Mouse (Mus musculus) common myeloid progenitor, adult 5-6 weeks (primary cell): ENCODE measurements around the gene Arap1. TPM values are rescaled to one million over a fixed set of nuclear protein-coding genes. Genes with fewer than 3 reads are reported as not detected.

Source experiments
- ATAC-seq: replicated peaks from 2 replicates; pipeline ENCODE4 v1.8.0; 2016; ENCODE audit warnings: low read depth, mild to moderate bottlenecking, moderate TSS enrichment, inconsistent platforms; ENCODE audit not compliant: poor library complexity, severe bottlenecking
- total RNA-seq: library from RNA; stranded (forward); fragments of 200-1000, 187-1606 nt; gene quantifications from 2 replicates; pipeline ENCODE4 v1.2.3, GENCODE M21; 2017

The Arap1 gene
- total RNA-seq, result 97.4 and 98.9 TPM in 2 replicates

DNA sequence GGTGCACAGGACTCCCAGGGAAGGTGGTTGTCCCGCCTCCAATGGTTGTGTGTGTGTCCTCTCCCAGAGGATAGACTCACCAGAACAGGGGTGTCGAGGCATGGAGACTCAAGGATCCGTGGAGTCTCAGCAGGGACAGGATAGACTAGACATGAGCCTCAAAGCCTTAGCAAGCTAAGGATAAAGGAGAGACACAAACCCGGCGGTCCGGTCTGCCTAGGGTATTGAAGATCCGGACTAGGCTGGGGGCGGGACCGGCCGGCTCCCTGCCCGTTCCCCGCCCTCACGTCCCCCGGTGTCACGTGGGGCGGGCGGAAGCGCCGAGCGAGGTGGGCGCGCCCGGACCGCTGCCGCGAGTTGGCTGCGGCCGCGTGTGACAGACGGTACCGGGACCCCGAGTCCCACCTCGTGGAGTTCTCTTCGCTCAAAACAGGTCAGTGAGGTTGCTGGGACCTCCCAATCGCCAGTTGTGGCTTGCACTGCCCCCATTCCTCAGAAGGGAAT, at the start of gene Arap1:
Gene Arap1 (plus strand): TSS at position 301 of the 504 bp plus-strand sequence.
- ATAC-seq, result peak; percentile 62

DNA sequence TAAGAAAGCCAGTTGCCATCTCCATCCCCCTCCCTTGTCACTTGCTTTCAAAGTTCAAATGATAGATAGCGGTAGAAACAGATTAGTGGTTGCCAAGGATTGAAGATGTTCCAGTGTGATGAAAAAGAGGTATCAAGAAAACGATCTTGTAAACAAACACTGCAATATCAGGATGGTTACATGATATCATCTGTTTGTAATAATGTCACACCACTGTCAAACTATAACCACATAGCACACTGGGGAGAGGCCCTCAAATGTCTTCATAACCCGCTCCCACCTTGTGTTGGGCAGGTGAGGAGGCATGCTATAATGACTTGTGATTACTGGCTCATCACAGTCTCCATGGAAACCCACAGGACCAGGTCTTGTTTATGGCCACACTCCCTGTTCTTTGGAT, 49.5 kb upstream of the Arap1 start:
- no peak for ATAC-seq

DNA sequence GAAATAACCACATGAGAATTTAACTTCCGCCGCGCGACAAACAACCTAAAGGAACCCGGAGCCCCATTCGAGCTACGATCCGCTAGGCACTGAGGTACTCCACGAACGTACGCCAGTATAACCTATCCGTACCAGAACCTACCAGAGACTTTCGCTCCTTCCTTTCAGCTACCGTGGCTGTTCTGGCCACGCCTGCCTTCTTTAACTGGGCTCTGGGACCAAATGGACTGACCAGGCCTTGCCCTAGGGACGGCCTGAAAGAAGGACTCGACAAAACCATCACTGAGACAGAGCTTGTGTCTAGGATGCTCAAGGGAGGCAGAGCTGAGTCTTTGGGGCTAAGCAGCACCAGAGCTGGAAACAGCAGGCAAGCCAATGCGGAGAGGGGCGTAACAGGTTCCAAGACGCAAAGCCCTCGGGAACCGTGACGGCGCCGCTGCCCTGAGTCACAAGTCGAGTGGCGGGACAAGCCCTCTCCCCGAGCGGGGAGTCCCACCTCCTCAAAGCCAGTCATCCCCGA, 46.4 kb upstream of the Arap1 start:
- ATAC-seq, result peak; percentile 30

DNA sequence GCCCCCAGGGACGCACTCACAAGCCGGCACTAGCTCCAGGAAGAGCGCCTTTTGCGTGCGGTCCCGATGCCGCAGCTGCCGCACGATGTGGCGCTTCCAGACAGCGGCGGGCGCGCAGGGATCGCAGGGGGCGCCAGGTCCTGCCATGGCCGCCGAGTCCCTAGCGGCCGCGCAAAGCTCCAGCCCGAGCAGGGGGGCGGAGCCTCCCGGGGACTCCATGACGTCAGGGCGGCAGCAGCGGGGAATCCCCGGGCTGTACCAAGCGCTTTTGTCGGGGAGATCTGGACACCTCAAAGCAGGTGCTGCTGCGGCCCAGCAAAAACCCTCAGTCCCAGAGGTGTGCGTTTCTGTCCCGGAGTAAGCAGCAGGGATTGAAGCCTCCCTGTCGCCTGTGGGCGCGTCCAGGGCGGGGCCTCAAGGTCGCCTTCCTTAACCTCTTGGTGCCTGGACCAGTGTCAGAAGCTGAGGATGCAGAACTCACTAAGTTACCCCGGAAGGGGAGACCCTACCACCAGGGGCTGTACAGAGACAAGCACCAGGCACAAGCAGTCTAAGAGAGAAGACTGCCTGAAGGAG, 45.9 kb upstream of the Arap1 start, which contains the start of gene Atg16l2:
Gene Atg16l2 (minus strand): TSS at position 371 of the 576 bp plus-strand sequence.
- peak; percentile 88 for ATAC-seq

DNA sequence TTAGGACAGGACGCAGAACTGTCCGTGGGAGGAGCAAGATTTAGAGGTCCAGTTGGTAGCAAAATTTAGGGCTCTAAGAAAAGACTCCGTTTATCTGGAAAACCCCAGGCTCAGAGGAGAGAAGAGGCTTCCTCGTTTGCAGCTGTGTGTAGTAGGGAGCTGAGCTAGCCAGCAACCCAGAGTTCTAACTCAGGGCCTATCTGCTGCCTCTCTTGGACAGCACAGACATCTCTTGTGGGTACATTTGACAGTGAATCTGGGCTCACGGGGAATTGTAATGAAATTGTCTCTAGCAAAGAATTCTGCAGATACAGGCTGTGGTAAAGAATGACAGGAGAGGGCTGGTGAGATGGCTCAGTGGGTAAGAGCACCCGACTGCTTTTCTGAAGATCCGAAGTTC, 45.2 kb upstream of the Arap1 start:
- ATAC-seq, result no peak

DNA sequence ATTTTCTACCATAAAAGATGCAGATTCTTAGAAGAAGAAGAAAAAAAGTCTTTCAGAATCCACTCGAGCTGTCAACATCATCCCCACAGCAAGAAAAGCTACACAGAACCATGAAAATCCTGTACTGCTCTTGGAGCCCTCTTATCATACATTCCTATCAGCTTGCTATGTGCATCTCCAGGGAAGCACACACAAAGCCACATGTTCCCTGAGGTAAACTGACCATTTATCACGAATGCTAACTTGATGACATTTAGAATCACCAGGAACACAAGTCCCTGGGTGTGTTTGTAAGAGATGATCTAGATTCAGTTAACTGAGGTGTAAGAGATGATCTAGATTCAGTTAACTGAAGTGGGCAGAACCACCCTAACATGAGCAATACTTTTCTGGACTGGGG, 41.0 kb upstream of the Arap1 start:
- ATAC-seq, result no peak

DNA sequence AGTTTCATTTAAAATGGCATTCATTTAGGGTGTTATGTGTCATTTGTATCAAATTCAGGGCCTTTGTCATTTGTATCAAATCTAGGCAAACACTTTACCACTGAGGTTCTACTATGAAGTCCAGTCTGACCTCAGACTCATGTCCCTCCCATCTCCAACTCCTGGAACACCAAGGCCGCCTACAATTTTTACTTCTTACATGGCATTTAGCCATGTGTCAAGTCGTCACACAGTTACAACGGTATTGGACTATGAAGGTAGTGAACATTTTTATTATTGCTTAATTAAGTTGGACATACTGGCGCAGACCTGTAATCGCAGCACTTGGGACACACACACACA, 37.9 kb upstream of the Arap1 start:
- ATAC-seq, result no peak

DNA sequence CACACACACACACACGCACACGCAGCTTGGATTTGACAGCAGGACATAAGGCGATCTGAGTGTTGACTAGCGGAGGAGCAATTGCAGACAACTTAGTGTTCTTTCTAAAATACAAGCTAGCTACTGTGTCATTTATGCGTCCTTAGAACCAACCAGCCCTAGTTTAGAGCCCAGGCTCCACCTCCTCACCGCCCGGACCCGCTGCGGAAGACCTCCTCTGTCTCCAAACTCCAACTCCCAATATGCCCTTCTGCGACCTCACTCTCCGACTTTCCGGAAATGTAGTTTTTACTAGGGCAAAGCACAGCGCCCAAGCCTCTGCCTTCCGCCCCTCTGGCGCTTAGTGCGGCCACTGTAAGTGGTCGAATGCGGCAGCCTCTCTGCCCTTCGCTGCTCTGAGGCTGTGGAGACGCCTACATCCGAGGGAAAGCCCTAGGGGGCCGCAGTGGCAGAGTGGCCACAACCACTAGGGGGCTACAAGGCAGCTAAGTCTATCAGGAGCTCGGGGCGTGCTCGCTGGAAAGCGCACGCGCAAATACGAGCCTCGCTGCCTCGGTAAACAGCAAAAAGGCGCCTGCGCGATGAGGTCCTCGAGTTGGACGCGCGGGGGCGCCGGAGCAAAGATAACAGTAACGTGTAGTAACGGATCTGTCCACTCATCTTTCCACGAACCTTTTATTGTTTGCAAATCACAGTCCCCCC, 37.4 kb upstream of the Arap1 start:
- peak; percentile 93 for ATAC-seq

DNA sequence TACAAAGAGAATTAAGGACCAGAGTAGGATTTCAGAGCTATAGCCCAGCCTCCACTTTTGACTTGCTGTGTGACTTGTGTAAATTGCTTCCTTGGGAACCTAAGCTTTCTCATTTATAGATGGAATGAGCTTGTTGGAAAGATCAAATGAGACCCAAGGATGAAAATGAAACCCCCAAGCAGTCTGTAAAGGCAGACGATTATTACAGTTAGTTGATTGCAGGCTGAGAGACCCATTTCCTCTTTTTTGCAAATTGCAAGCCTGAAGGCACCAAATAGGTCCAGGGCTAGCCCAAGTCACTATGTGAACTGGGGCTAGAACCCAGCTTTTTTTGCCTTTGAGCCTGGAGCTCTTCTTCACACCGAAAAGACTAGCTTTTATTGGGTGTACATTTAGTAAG, 36.8 kb upstream of the Arap1 start:
- no peak for ATAC-seq

DNA sequence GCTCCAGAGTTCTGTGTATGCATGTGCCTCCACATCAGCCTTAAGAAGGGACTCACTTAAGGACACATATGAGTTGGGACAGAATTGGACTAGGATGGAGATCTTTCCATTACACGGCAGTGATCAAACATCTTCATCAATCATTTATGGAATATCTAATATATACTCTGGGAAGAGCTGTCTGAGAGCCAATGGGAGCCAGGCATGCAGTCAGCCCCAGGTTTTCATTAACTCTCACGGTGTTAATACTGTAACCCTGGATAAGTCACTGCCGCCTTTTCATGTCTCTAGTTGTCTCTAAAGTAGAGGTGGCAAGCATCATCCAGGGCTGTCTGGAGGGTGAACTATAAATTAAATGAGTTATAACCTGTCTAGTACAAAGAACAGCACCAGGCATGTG, 34.8 kb upstream of the Arap1 start:
- ATAC-seq, result no peak

DNA sequence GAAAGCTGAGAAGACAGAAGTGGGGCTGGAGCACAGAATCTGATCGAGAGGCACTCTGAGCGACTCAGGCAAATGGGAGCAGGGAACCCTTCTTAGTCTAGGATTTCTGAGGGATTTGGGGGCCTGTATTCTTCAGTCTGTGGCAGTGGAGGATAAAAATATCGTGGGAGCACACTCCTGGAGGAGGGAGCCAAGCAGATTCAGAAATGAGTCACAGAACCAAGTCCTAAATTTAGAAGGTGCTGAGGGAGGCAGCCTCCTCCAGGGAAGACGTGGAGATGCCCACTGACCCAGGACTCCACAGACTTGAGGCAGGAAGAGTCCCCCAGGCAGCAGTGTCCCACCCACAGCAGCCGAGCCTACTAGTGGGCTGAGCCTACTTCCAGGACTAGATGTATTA, 33.5 kb upstream of the Arap1 start:
- ATAC-seq, result no peak

DNA sequence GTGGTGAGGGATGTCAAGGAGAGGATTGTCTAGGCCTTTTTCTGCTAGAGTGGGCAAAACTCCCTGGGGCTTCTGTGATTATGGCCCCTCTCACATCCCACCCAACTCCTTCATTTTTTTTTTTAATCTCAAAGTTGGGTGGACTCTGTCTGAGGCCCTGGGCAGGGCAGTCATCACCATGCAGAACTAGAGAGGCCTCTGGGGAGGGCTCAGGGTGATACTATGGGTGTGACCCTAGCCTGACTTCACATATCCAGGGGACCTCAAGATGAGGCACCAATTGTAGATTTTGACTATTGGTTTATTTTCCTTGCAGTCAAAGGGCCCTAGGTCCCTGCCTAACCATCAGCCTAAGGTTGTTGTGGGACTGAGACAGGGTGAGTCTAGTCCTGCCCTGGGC, 32.2 kb upstream of the Arap1 start:
- no peak for ATAC-seq

DNA sequence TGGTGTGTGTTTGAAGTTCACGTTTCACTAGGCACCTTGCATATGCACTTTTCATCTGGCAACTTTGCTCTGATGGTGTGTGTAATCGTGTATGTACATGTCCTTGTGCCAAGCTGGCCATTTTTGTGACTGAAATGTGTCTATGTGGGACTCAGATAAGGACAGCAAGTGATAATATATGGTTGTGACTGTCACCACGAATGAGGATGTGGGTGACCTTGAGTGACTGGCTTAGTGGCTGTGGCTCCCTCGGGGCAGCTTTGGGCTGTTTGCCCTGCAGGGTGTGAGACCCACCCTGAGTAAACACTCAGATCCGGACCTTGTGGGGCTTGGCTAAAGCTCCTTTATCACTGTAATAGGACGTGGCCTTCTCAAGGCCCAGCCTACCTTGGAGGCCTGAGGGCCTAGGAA, 31.3 kb upstream of the Arap1 start:
- ATAC-seq, result peak; percentile 73

DNA sequence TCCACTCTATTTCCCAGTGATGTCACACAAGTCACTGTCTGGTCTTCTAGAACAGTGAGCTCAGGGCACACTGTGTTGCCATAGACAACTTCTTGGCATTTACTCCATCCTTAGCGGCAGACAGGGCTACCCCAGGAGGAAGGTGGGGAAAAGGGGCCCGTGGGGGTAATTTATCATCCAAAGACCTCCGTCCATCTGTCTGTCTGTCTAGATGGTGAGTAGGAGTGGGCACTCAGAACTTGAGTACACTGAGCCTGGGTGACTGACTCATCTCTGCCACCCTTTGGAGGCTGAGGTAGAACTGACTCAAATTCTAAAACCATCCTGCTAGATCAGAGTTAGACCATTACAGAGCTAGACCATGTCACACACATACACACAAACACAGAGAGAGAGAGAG, 30.9 kb upstream of the Arap1 start, which contains the start of gene Stard10:
Gene Stard10 (plus strand): TSS at position 73 of the 400 bp plus-strand sequence.
- ATAC-seq, result no peak

DNA sequence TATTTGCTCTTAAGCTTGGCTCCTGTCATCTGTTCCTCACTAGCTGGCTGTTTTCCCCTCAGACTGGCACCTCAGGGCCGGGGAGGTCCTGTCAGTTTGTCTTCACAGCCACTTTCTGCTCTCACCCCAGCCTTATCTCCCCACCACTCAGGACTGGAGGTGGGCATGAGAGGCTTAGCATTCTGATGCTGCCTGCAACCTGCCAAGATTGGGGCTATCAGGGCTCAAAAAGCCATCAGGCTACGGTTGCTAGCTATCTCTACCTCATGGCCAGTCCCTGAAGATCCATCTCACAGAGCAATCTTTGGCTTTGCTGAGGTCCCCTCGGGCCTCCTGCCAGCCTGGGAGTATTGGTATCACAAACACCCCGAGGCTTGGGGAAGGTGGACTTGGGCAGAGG, 29.0 kb upstream of the Arap1 start:
- ATAC-seq, result 0 out of 2 replicates have a peak, but pooled peaks have one; percentile 6

DNA sequence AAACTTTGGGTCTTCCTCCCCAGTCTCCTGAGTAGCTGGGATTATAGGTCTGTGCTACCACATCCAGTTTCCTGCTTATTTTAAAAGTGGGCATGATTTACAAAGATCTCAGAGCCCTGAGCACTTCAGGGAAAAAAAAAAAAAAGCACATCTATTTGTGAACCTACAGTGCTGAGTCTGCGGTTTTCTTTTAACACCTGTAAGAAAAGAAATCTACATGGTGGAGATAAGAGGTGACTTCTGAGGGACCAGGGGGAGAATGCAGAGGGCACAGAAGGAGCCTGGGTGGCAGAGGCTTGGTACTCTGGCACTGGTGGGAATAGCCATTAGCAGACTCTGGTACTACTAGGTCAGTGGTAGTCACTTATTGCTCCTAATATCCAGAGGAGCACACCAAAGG, 28.1 kb upstream of the Arap1 start:
- ATAC-seq, result no peak

DNA sequence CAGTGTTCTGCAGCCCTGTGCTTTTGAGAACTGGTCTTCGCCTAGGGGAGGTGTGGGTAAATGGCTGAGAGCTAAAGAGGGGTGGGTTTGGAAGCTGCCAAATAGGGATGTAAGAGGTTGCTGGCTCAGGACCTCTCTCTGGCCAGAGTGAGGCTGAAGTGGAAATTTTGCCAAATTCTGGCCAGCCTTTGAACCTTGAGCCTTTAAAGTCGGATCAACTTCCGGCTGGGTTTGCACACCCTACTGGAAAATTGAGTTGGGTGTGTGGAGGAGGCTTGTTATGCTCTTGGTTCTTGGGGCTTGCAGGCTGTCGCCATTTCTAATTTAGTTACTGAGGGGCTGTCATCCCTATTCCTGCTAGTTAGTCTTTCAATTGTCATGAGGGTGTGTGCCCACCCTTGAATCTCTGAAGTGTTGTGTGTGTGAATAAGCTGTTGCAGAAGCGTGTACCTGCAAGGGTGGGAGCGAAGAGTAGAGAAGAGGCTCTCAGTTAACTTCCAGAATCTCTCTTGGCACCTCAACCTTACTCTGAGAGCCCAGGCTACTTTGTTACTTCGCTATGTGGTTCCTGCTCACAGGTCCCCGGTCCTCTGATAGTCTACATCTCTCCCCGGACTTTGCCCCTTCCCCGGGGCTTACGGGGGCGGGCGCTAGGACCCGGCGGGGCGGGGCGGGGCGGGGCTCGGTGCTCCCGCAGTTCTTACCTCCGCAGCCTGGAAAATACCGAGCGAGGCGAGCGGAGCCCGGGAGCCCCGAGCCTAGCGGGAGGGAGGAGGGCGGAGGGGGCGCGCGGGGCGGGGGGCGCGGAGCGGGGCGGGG, 27.3 kb upstream of the Arap1 start:
- ATAC-seq, result no peak

DNA sequence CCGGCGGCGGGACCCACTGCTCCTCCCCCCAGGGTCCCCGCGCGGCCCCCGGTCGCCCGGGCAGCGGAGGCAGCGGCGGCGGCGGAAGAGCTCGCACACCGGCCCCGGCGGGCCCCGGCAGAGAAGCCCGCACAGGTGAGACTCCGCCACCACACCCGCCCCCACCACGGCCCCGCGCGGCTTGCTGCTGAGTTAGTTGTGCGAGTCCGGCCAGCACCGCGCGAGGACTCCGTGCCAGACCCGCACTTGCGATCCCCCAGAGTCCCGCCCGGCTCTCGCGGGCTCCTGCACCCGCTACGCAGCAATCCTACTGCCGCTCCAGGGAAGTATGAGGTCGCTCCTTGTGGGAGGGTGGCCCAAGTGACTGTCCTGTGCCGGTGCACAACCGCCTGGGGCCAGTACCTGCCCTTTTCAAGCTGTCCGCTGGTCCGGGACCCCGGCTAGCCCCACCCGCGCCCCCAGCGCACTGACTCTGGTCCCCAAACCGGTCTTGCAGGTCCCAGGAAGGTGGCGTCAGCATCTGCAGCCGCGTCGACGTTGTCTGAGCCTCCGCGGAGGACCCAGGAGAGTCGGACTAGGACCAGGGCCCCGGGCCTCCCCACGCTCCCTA, 26.5 kb upstream of the Arap1 start:
- ATAC-seq, result no peak

DNA sequence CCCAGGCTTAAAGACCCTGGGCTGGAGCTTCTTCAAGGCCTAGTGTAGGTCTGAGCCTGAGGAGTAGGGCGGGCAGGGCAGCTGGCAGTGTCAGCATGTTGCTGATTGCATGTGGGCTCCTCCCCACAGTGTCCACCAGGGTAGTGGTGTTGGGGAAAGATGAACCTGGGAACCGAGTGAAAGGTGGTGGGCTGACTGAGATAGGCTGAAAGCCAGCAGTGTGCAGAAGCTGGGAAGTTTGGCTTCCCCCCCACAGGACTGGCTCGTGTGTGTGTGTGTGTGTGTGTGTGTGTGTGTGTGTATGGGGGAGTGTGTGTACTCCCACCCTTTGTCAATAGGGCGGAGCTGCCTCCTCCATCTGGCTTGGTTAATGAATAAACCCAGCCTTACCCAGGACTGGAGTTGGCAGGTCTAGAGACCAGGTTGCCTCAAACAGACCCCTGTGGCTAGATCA, 24.7 kb upstream of the Arap1 start:
- ATAC-seq, result peak; percentile 51
